Mouse (Mus musculus) ES-E14 (cell line): Measurements from ENCODE around the gene Zfp36.

Source experiments
- CHD2 ChIP-seq: IDR thresholded peaks from 2 replicates; pipeline ENCODE4 v1.6.1; 2014; ENCODE audit warnings: mild to moderate bottlenecking, low read depth, low read length, inconsistent platforms
- HCFC1 ChIP-seq: IDR thresholded peaks from 2 replicates; pipeline ENCODE4 v1.6.1; 2012; ENCODE audit warnings: low read length, inconsistent platforms, borderline replicate concordance; ENCODE audit not compliant: insufficient read depth
- MAFK ChIP-seq: IDR thresholded peaks from 2 replicates; pipeline ENCODE4 v1.6.1; 2014; ENCODE audit warnings: mild to moderate bottlenecking, low read depth, low read length, inconsistent platforms; ENCODE audit not compliant: insufficient read depth
- ZC3H11A ChIP-seq: IDR thresholded peaks from 2 replicates; pipeline ENCODE4 v1.6.1; 2012; ENCODE audit warnings: low read depth, mild to moderate bottlenecking, inconsistent platforms, low read length, borderline replicate concordance
- ZNF384 ChIP-seq: IDR thresholded peaks from 2 replicates; pipeline ENCODE4 v1.6.1; 2012; ENCODE audit warnings: low read depth, low read length, inconsistent platforms

DNA sequence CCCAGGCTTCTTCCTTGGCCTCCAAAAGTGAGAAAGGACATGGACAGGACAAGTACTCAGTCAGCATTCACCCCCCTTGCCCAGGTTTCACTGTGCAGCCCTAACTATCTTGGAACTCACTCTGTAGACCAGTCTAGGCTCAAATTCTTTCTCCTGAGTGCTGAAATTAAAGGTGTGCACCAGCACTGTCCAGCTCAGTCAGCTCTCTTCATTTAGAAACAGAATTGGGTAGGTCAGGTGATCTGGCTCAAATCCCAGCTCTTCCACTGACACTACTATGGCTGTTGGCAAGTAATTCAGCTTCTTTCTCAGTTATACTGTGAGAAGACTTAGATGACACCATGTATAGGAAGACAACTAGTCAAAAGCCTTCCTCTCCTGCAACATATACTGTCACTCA is 47.7 kb upstream of the Zfp36 start:
- TF ChIP-seq ZC3H11A (no peak), HCFC1 (no peak), ZNF384 (no peak), CHD2 (no peak), MAFK (no peak)
